In genomic region chr5:139506207-139506606, GRCm38 (mm10) we compare ENCODE assay signal across 30 mouse cellular contexts. TPM values are rescaled to one million over a fixed set of nuclear protein-coding genes. Genes with fewer than 3 reads are reported as not detected.
DNase-seq lines count a peak whose midpoint lies in the region; TF ChIP-seq lines count a peak whose summit lies in the region.
"Had no signal": no experiment of that assay in that cellular context is flagged by ENCODE, and none has a peak within 500 bp of the region (broad histone marks: within the 10 kb centered on the region; RNA-seq: fewer than 3 reads in every experiment).

No protein-coding gene starts in this region.

- WGBS in cerebellum, adult 2 months, result 30% methylated on average over 5 of the region's 5 CpGs

- H3K27ac ChIP-seq in cerebellum, adult 2 months (ENCODE audit: insufficient read depth, low read length), result no peak overlapping the region
- H3K27ac ChIP-seq: hindbrain, embryonic 10.5 days; hindbrain, postnatal 0 days; kidney, embryonic 15.5 days; left cerebral cortex, adult 2 months; limb, embryonic 15.5 days; macrophage had no signal

- TF ChIP-seq POLR2A in cerebellum, adult 2 months (IDR thresholded peaks at IDR 0.05; ENCODE audit: borderline replicate concordance, insufficient read depth, low read length), result no peak

- no peak for TF ChIP-seq CTCF in cerebellum, adult 2 months (IDR thresholded peaks at IDR 0.05; ENCODE audit: borderline replicate concordance, insufficient read depth, low read depth, low read length)

- no peak overlapping the region for H3K4me3 ChIP-seq in cerebellum, adult 2 months (replicated peaks; ENCODE audit: insufficient read depth, low read depth, low read length)
- H3K4me3 ChIP-seq: heart, embryonic 12.5 days; hindbrain, embryonic 10.5 days; kidney, embryonic 15.5 days; left cerebral cortex, adult 2 months; limb, embryonic 15.5 days had no signal

- no peaks in the 10 kb centered on the region for H3K27me3 ChIP-seq in cerebellum, adult 2 months (ENCODE audit: control insufficient read depth, insufficient read depth, low read length)

- DNase-seq in cerebellum, postnatal 10 days, result peak; percentile 30 to 33
- no peak for DNase-seq in cerebellum, adult 2 months
- peak; percentile 30 for DNase-seq in thymus, postnatal 4 days
- DNase-seq in thymus, postnatal 36 days, result no peak
- DNase-seq in ZHBTc4 (ENCODE audit: low read depth, low spot score), result peak; percentile 90
- no peak for DNase-seq in right cerebral cortex, postnatal 25 days
- DNase-seq in kidney, postnatal 36 days, result no peak
- DNase-seq in ovary, adult 18-20 months (ENCODE audit: low spot score), result no peak
- DNase-seq: adrenal gland, adult 2 months; cerebellum, adult 11 months; cerebellum, postnatal 25 days; forebrain, postnatal 0 days; gastrocnemius, postnatal 14 days; heart, adult 18-20 months; heart, postnatal 10 days; left cerebral cortex, postnatal 4 days; right cerebral cortex, postnatal 14 days; spleen, adult 18-20 months had no signal

- H3K4me1 ChIP-seq in cerebellum, adult 2 months (ENCODE audit: control insufficient read depth, insufficient read depth, low read length), result peaks cover 5% of the 10 kb centered on the region; the same call in 1 of the 2 replicates
- H3K4me1 ChIP-seq: heart, embryonic 12.5 days; hindbrain, embryonic 10.5 days; limb, embryonic 15.5 days had no signal

RNA-seq across cellular contexts. Expression of gene Zfand2a, which starts 21.9 kb away (rescaled TPM):
- polyA plus RNA-seq in cerebellum, adult 2 months (2012; rRNA removed), result 37.1 and 42.8 TPM in 2 replicates

RNA-seq across cellular contexts. Expression of gene Uncx, which starts 37.1 kb away (rescaled TPM):
- polyA plus RNA-seq in cerebellum, adult 2 months (2012; rRNA removed), result 38.1 and 38.8 TPM in 2 replicates
- polyA plus RNA-seq: adrenal gland, adult 2 months; intestine, postnatal 0 days; liver, embryonic 16.5 days; lung, embryonic 16.5 days; macrophage; testis, adult 2 months; urinary bladder, adult 2 months had no signal

RNA-seq across cellular contexts. Expression of gene 3110082I17Rik, which starts 45.9 kb away (rescaled TPM):
- 7.1 and 7.4 TPM in 2 replicates for polyA plus RNA-seq in cerebellum, adult 2 months (2012; rRNA removed)

Comparison
In these comparisons a context has a peak if more than half of its experiments do, and no peak if none do; other contexts are left out.
1. DNase-seq: peak in cerebellum, postnatal 10 days (2 of 2), thymus, postnatal 4 days (single experiment) and ZHBTc4 (single experiment); none in cerebellum, adult 2 months (0 of 2), thymus, postnatal 36 days (0 of 2), right cerebral cortex, postnatal 25 days (single experiment), kidney, postnatal 36 days (0 of 2) and ovary, adult 18-20 months (single experiment).